Mouse (Mus musculus): ENCODE data around the gene C1qtnf1.

C1qtnf1 gene

GRCm38 (mm10) chr11:118410479-118410878, 17.5 kb upstream of the C1qtnf1 start:
- no peak for DNase-seq (ENCODE audit: low read depth, low spot score)

GRCm38 (mm10) chr11:118411271-118411670, 16.7 kb upstream of the C1qtnf1 start:
- DNase-seq (ENCODE audit: low read depth, low spot score): no peak

GRCm38 (mm10) chr11:118412601-118413000, 15.4 kb upstream of the C1qtnf1 start:
- DNase-seq (ENCODE audit: low read depth, low spot score): no peak

GRCm38 (mm10) chr11:118413055-118413454, 14.9 kb upstream of the C1qtnf1 start:
- DNase-seq (ENCODE audit: low read depth, low spot score): no peak

- DNase-seq (ENCODE audit: low read depth, low spot score): no peak
These were observed 13.7 kb upstream of the C1qtnf1 start for GRCm38 (mm10) chr11:118414270-118414669.

GRCm38 (mm10) chr11:118415630-118416029, 12.4 kb upstream of the C1qtnf1 start:
- no peak for DNase-seq (ENCODE audit: low read depth, low spot score)

- peak; percentile 65 for DNase-seq (ENCODE audit: low read depth, low spot score)
These were observed 12.0 kb upstream of the C1qtnf1 start for GRCm38 (mm10) chr11:118416046-118416445.

GRCm38 (mm10) chr11:118417496-118417895, 10.5 kb upstream of the C1qtnf1 start:
- DNase-seq (ENCODE audit: low read depth, low spot score): no peak

- no peak for DNase-seq (ENCODE audit: low read depth, low spot score)
These were observed 9.6 kb upstream of the C1qtnf1 start for GRCm38 (mm10) chr11:118418442-118418833.

GRCm38 (mm10) chr11:118418834-118419504, 9.0 kb upstream of the C1qtnf1 start, which contains the start of gene Cant1:
Gene Cant1, minus strand, starts transcription at chr11:118419086.
- DNase-seq (ENCODE audit: low read depth, low spot score): peak; percentile 99

GRCm38 (mm10) chr11:118420261-118420660, 7.7 kb upstream of the C1qtnf1 start:
- DNase-seq (ENCODE audit: low read depth, low spot score): no peak

- peak; percentile 74 for DNase-seq (ENCODE audit: low read depth, low spot score)
These were observed 4.6 kb upstream of the C1qtnf1 start for GRCm38 (mm10) chr11:118423266-118423971.

GRCm38 (mm10) chr11:118424621-118425335, 3.2 kb upstream of the C1qtnf1 start:
- DNase-seq (ENCODE audit: low read depth, low spot score): no peak

GRCm38 (mm10) chr11:118426765-118427164, 1.2 kb upstream of the C1qtnf1 start:
- DNase-seq (ENCODE audit: low read depth, low spot score): no peak

- DNase-seq (ENCODE audit: low read depth, low spot score): no peak
These were observed 680 bp upstream of the C1qtnf1 start for GRCm38 (mm10) chr11:118427266-118427779.

GRCm38 (mm10) chr11:118428460-118428868, 461 bp downstream of the C1qtnf1 start:
- no peak for DNase-seq (ENCODE audit: low read depth, low spot score)

- DNase-seq (ENCODE audit: low read depth, low spot score): no peak
These were observed 1.1 kb downstream of the C1qtnf1 start for GRCm38 (mm10) chr11:118428944-118429709.

- no peak for DNase-seq (ENCODE audit: low read depth, low spot score)
These were observed 2.4 kb downstream of the C1qtnf1 start for GRCm38 (mm10) chr11:118430291-118430885.

GRCm38 (mm10) chr11:118431100-118431948, 3.3 kb downstream of the C1qtnf1 start:
- no peak for DNase-seq (ENCODE audit: low read depth, low spot score)

- DNase-seq (ENCODE audit: low read depth, low spot score): no peak
These were observed 5.4 kb downstream of the C1qtnf1 start for GRCm38 (mm10) chr11:118433398-118433868.
